Mouse (Mus musculus) natural killer cell, adult 2 months (primary cell): ENCODE data around the gene Dclk2.

Experiments used
- DNase-seq, 2 experiments: peaks; one replicate each; pipeline ENCODE4 v3.0.0; 2022; ENCODE audit warnings: low spot score in 2 of 2

Gene Dclk2

GRCm38 (mm10) chr3:86920343-86921083 is at the start of gene Dclk2:
TSS of gene Dclk2 (minus strand) at chr3:86920852.
- DNase-seq, result peak; percentile 7 to 55

GRCm38 (mm10) chr3:86962665-86963435 is 42.2 kb upstream of the Dclk2 start:
- no peak for DNase-seq

- DNase-seq, result peak in 1 of 2 experiments; percentile 4
Measured at GRCm38 (mm10) chr3:86961395-86961669, 40.7 kb upstream of the Dclk2 start.

- no peak for DNase-seq
Measured at GRCm38 (mm10) chr3:86960656-86961394, 40.2 kb upstream of the Dclk2 start.

GRCm38 (mm10) chr3:86959088-86959487 is 38.4 kb upstream of the Dclk2 start:
- DNase-seq, result no peak

GRCm38 (mm10) chr3:86955376-86955775 is 34.7 kb upstream of the Dclk2 start:
- DNase-seq, result no peak

GRCm38 (mm10) chr3:86954521-86954920 is 33.9 kb upstream of the Dclk2 start:
- DNase-seq, result no peak

- DNase-seq, result no peak
Measured at GRCm38 (mm10) chr3:86953819-86954218, 33.2 kb upstream of the Dclk2 start.

GRCm38 (mm10) chr3:86950652-86951051 is 30.0 kb upstream of the Dclk2 start:
- no peak for DNase-seq

GRCm38 (mm10) chr3:86936254-86936836 is 15.7 kb upstream of the Dclk2 start:
- no peak for DNase-seq

- no peak for DNase-seq
Measured at GRCm38 (mm10) chr3:86933446-86933845, 12.8 kb upstream of the Dclk2 start.

GRCm38 (mm10) chr3:86923686-86924085 is 3.0 kb upstream of the Dclk2 start:
- DNase-seq, result no peak

- no peak for DNase-seq
Measured at GRCm38 (mm10) chr3:86921181-86921975, 726 bp upstream of the Dclk2 start.

GRCm38 (mm10) chr3:86919641-86920342 is 860 bp downstream of the Dclk2 start:
- peak in 1 of 2 experiments; percentile 9 for DNase-seq

GRCm38 (mm10) chr3:86917048-86917447 is 3.6 kb downstream of the Dclk2 start:
- DNase-seq, result no peak

- no peak for DNase-seq
Measured at GRCm38 (mm10) chr3:86916626-86917025, 4.0 kb downstream of the Dclk2 start.

GRCm38 (mm10) chr3:86915291-86915690 is 5.4 kb downstream of the Dclk2 start:
- DNase-seq, result no peak

- no peak for DNase-seq
Measured at GRCm38 (mm10) chr3:86914316-86914715, 6.3 kb downstream of the Dclk2 start.

- no peak for DNase-seq
Measured at GRCm38 (mm10) chr3:86898366-86898765, 22.3 kb downstream of the Dclk2 start.

- no peak for DNase-seq
Measured at GRCm38 (mm10) chr3:86897551-86897950, 23.1 kb downstream of the Dclk2 start.

GRCm38 (mm10) chr3:86897066-86897465 is 23.6 kb downstream of the Dclk2 start:
- DNase-seq, result no peak
